Mouse (Mus musculus): ENCODE data around the gene Ltbp3. TPM values are rescaled to one million over a fixed set of nuclear protein-coding genes. Genes with fewer than 3 reads are reported as not detected.

The Ltbp3 gene
- polyA plus RNA-seq (2015; fragmentation: Nextera tagmentation; extraction: Ambion mirVana), result 10.6 and 14.3 TPM in 2 replicates

DNA sequence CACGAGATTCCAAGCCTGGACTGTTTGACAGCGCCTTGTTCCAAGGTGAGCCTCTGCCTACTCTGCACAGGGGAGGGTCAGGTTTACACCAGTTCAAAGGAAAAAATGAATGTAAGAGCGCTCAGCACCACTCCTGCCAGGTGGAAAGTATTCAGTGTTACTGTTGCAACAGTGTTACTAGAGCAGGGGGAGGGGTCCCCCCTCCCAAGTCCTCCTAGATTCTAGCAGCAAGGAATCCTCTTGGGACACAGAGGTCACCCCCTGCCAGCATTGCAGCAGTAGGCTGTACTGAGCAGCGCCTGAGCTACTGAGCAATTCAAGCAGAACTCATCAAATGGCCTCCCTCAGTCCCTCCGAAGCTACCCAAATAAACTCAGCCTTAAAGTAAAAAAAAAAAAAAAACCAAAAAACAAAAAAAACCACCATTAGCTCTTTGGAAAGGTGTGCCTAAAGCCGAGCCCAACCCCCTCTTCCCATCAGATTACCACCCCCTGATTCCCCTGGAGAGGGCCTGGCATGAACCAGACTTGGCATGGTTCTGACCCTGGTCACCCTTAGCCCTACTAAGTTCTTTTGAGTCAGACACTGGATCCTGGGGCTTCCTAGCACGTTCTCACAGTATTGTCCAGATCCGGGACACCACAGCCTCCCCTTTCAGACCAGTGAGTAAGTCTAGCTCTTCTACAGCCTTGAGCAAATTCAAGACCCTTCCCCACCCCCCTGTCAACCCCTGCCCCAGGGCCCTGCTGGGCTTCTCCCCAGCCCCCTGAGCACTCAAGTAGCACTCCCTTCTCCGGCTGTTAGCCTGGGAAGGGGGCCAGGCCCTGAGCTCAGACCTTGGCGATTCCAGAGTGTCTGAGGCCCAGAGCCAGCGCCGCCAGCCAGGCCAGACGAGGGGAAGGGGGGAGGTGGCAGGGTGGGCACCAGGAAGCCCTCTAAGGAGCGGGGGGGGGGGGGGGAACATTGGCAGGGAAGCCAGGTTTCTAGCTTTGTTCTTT, at the start of gene Ltbp3:
TSS of gene Ltbp3 (plus strand) at position 585 of the 998 bp plus-strand sequence.
- H3K4me1 ChIP-seq, result peaks cover 47% of the 10 kb centered on the region
- peaks cover 13% of the 10 kb centered on the region for H3K27me3 ChIP-seq
- 7% methylated on average over 13 of the region's 14 CpGs for WGBS
- peak within 1 kb of the TSS; percentile 87 for H3K9ac ChIP-seq (replicated peaks)
- no peaks in the 10 kb centered on the region for H3K36me3 ChIP-seq
- H3K27ac ChIP-seq (replicated peaks), result peak within 1 kb of the TSS; percentile 90
- H3K4me3 ChIP-seq, result peak within 1 kb of the TSS; percentile 68
- peak within 1 kb of the TSS; percentile 99 for H3K4me2 ChIP-seq (replicated peaks)
- peak; percentile 79 for ATAC-seq (replicated peaks)
- H3K9me3 ChIP-seq, result no peaks in the 10 kb centered on the region

- Histone ChIP-seq H3K9me3 (no peaks in the 10 kb centered on the region), H3K4me1 (peaks cover 55% of the 10 kb centered on the region), H3K36me3 (0 out of 2 replicates have a peak, but pooled peaks cover 3% of the 10 kb centered on the region), H3K4me3 (0 out of 2 replicates have a peak overlapping the region, but pooled peaks have one; percentile 2), H3K27ac (replicated peaks) (no peak overlapping the region), H3K27me3 (no peaks in the 10 kb centered on the region), H3K4me2 (replicated peaks) (peak overlapping the region; percentile 100; the same call in 1 of the 2 replicates), H3K9ac (replicated peaks) (peak overlapping the region; percentile 31; the same call in 1 of the 2 replicates)
- no peak for ATAC-seq (replicated peaks)
- 87% methylated on average over 5 of the region's 5 CpGs for WGBS
Observed at GRCm38 (mm10) chr19:5691601-5692000, 49.1 kb upstream of the Ltbp3 start.

DNA sequence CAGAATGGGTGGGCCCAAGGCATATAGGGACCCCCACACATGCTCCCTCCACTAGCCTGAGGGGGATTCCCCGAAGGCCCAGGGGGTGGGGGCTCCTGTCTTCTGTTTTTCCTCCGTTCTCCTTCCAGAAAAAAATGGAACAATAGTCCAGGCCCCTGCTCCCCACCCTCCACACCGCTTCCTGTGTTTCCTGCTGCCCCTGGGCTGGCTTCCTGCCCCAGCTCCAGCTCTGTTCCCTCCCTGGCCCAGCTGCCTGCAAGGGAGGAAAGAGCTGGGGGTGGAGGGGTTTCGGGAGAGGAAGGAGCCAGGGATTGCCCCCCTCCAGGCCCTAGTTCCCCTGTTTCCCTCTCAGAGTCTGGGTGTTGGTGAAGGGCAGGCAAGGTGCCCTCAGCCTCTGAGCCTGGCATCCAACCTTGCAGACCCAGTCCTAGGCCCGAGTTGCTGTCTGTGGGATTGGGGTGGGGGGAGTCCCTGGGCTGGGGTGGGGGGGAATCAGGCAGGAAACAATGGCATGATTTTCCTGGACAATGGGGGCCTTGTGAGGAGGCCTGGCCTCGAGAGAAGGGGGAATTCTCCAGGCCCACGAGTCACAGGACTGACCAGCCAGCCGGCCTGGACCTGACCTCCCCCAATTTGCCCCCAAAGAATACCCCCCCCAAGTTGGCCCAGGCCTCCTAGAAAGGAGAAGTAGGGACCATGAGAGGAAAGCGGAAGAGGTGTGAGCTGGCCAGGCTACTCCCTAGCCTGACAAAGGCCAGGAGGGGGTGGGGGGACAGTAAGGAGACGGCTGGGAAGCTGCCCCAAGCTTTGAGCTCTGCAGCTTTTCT, 48.4 kb upstream of the Ltbp3 start:
- H3K4me1 ChIP-seq, result peaks cover 52% of the 10 kb centered on the region
- 68% methylated on average over 10 of the region's 10 CpGs for WGBS

DNA sequence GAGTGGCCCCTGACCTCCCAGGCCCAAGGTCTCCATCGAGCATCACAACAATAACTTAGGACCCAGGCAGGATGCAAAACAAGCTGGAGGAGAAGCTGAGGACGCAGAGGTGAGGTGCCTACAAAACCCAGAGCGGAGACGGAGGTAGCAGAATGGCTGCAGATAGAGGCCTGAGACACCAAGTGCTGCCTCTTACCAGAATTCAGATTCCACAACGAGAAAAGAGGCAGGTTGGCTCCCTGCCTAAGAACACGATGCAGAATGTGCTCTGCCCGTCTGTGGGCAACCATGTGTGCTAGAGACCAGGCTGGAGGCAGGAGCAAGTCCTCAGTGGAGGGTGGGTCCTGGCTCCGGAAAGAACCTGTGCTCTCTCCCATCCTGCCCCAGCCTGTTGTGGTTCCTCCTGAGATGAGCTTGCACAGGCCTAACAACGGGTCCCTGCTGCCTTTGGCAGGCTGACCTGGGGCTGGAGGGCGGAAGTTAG, 47.7 kb upstream of the Ltbp3 start:
- Histone ChIP-seq H3K4me3 (no peak overlapping the region), H3K36me3 (peaks cover 13% of the 10 kb centered on the region), H3K27me3 (no peaks in the 10 kb centered on the region), H3K27ac (replicated peaks) (peak overlapping the region; percentile 21; the same call in 1 of the 2 replicates), H3K9me3 (no peaks in the 10 kb centered on the region), H3K4me2 (replicated peaks) (no peak overlapping the region), H3K4me1 (peaks cover 46% of the 10 kb centered on the region), H3K9ac (replicated peaks) (no peak overlapping the region)
- ATAC-seq (replicated peaks), result no peak
- WGBS, result 84% methylated on average over 10 of the region's 10 CpGs

More for the DNA sequence above, 48.4 kb upstream of the Ltbp3 start:
- Histone ChIP-seq H3K4me2 (replicated peaks) (no peak overlapping the region), H3K27ac (replicated peaks) (0 out of 2 replicates have a peak overlapping the region, but pooled peaks have one; percentile 21), H3K36me3 (peaks cover 6% of the 10 kb centered on the region; the same call in 1 of the 2 replicates), H3K4me3 (no peak overlapping the region), H3K9me3 (no peaks in the 10 kb centered on the region), H3K9ac (replicated peaks) (peak overlapping the region; percentile 31; the same call in 1 of the 2 replicates), H3K27me3 (no peaks in the 10 kb centered on the region)
- ATAC-seq (replicated peaks), result no peak

GRCm38 (mm10) chr19:5693801-5694200, 46.9 kb upstream of the Ltbp3 start:
- Histone ChIP-seq H3K36me3 (peaks cover 21% of the 10 kb centered on the region), H3K27me3 (no peaks in the 10 kb centered on the region), H3K27ac (replicated peaks) (no peak overlapping the region), H3K9me3 (no peaks in the 10 kb centered on the region), H3K4me2 (replicated peaks) (no peak overlapping the region), H3K4me3 (no peak overlapping the region), H3K4me1 (peaks cover 44% of the 10 kb centered on the region), H3K9ac (replicated peaks) (no peak overlapping the region)
- 87% methylated on average over 6 of the region's 6 CpGs for WGBS
- ATAC-seq (replicated peaks), result no peak

DNA sequence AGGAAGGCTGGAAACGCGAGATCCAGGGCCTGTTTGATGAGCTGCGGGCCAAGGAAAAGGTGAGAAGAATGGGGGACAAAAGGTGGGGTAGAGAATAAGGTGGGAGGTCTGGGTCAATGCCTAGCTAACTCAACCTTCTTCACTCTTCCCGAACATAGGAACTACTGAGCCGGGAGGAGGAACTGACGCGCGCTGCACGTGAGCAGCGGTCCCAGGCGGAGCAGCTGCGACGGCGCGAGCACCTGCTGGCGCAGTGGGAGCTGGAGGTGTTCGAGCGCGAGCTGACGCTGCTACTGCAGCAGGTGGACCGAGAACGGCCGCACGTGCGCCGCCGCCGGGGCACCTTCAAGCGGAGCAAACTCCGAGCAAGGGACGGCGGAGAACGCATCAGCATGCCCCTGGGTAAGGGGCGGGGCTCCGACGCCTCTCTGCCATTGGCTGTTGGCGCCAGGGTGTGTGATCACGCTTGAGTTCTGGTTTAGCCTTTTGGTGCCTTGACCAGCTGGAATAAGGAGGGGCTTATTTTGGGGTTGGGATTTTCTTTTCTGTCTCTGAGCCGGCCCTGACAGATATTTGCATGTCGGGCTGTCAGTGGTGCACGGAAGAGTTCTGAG, 44.7 kb upstream of the Ltbp3 start:
- 0 out of 2 replicates have a peak overlapping the region, but pooled peaks have one; percentile 6 for H3K27ac ChIP-seq (replicated peaks)
- ATAC-seq (replicated peaks), result peak; percentile 62
- 5% methylated on average over 41 of the region's 41 CpGs for WGBS
- peaks cover 26% of the 10 kb centered on the region for H3K4me1 ChIP-seq
- peak overlapping the region; percentile 50 for H3K4me2 ChIP-seq (replicated peaks)
- H3K36me3 ChIP-seq, result peaks cover 40% of the 10 kb centered on the region
- peak overlapping the region; percentile 38 for H3K4me3 ChIP-seq
- no peak overlapping the region; the same call in 1 of the 2 replicates for H3K9ac ChIP-seq (replicated peaks)
- H3K27me3 ChIP-seq, result no peaks in the 10 kb centered on the region
- H3K9me3 ChIP-seq, result no peaks in the 10 kb centered on the region

- Histone ChIP-seq H3K27me3 (no peaks in the 10 kb centered on the region), H3K4me1 (no peaks in the 10 kb centered on the region), H3K4me2 (replicated peaks) (no peak within 1 kb of the TSS), H3K4me3 (no peak within 1 kb of the TSS), H3K9me3 (no peaks in the 10 kb centered on the region), H3K9ac (replicated peaks) (no peak within 1 kb of the TSS), H3K27ac (replicated peaks) (no peak within 1 kb of the TSS; the same call in 1 of the 2 replicates), H3K36me3 (peaks cover 65% of the 10 kb centered on the region)
- ATAC-seq (replicated peaks), result no peak
- 81% methylated on average over 17 of the region's 17 CpGs for WGBS
Observed at GRCm38 (mm10) chr19:5704163-5704800, 36.4 kb upstream of the Ltbp3 start, which contains the start of gene Kcnk7. Gene Kcnk7, plus strand, starts transcription at chr19:5704367.

DNA sequence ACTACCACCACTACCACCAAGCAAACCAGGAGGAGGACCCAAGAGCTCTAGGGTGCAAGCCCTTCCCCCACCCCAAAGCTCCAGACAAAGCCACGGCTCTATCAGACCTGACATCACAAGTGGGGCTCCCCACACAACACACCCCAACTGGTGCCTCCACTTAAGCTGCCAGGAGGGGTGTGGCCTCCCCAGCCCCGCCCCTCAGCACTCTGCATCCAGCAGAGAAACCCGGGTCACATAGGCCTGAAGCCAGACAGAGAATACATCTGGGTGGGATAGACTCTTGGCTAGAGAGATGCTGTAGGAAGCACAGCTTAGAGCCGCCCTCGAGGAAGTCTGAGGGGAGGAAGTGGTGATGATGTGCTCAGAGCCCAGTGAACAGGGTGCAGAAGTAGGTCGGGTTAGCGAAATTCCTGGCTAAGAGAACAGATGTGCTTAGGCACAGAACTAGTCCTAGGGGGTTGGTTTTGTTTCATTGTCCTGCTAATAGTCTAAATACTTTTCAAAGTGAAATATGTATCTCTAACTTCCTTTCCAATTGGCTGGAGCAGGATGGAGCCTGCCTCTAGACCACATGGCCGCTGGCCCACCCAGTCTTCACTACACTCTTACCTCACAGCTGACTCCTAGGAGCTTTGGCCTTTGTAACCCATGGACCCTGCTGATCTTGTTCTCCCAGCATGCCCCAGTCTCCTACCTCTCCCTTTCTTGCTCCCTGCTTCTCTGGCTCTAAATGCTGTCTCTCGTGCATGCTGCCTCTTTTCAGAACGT, 35.7 kb upstream of the Ltbp3 start:
- no peak for ATAC-seq (replicated peaks)

GRCm38 (mm10) chr19:5710068-5710467, 30.6 kb upstream of the Ltbp3 start:
- peaks cover 7% of the 10 kb centered on the region; the same call in 1 of the 2 replicates for H3K4me1 ChIP-seq
- no peaks in the 10 kb centered on the region for H3K27me3 ChIP-seq
- H3K36me3 ChIP-seq, result peaks cover 59% of the 10 kb centered on the region
- H3K9ac ChIP-seq (replicated peaks), result no peak overlapping the region
- no peak overlapping the region for H3K27ac ChIP-seq (replicated peaks)
- WGBS, result 94% methylated on average over 6 of the region's 6 CpGs
- ATAC-seq (replicated peaks), result no peak
- no peak overlapping the region for H3K4me3 ChIP-seq
- no peaks in the 10 kb centered on the region for H3K9me3 ChIP-seq
- no peak overlapping the region for H3K4me2 ChIP-seq (replicated peaks)

More for the DNA sequence above, 35.7 kb upstream of the Ltbp3 start:
- Histone ChIP-seq H3K4me2 (replicated peaks) (no peak overlapping the region), H3K4me1 (no peaks in the 10 kb centered on the region), H3K27ac (replicated peaks) (no peak overlapping the region; the same call in 1 of the 2 replicates), H3K9me3 (no peaks in the 10 kb centered on the region), H3K9ac (replicated peaks) (no peak overlapping the region), H3K4me3 (no peak overlapping the region), H3K27me3 (no peaks in the 10 kb centered on the region), H3K36me3 (peaks cover 62% of the 10 kb centered on the region)
- 48% methylated on average over 10 of the region's 10 CpGs for WGBS

DNA sequence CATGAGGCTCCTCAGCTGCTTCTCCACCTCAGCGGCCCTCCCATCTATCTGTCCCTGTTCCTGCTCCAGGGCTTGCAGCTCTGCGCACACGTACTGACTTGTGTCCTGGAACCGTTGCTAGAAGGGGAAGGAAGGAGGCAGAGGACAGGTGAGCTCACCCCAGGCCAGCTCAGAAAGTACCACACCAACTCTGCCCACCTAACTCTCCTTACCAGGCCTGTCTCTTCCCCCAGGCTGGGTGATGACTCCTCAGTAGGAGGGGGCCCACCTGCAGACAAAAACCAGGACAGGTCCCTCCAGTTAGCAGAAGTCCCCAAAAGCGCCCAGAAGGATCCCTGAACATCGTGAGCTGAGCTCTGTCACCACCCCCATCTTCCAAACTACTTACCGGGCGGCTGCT, 30.1 kb upstream of the Ltbp3 start:
- Histone ChIP-seq H3K4me3 (no peak overlapping the region), H3K4me1 (peaks cover 7% of the 10 kb centered on the region; the same call in 1 of the 2 replicates), H3K4me2 (replicated peaks) (no peak overlapping the region), H3K9ac (replicated peaks) (no peak overlapping the region), H3K27me3 (no peaks in the 10 kb centered on the region), H3K27ac (replicated peaks) (no peak overlapping the region), H3K9me3 (no peaks in the 10 kb centered on the region), H3K36me3 (peaks cover 59% of the 10 kb centered on the region)
- WGBS, result 81% methylated on average over 8 of the region's 8 CpGs
- ATAC-seq (replicated peaks), result no peak
